Mouse (Mus musculus) cerebellum, postnatal 4 days (tissue): ENCODE data around the gene Dip2b.

Experiments
- DNase-seq, 2 experiments: peaks; one replicate each; pipeline ENCODE4 v3.0.0; 2022; ENCODE audit warnings: low spot score in 2 of 2, mixed read lengths in 1 of 2

Dip2b gene

GRCm38 (mm10) chr15:100050940-100051339 lies 12.5 kb downstream of the Dip2b start:
- no peak for DNase-seq

- no peak for DNase-seq
Measured at GRCm38 (mm10) chr15:100052726-100053125, 14.3 kb downstream of the Dip2b start.

GRCm38 (mm10) chr15:100056397-100056908 lies 18.0 kb downstream of the Dip2b start:
- DNase-seq, result no peak

- no peak for DNase-seq
Measured at GRCm38 (mm10) chr15:100057698-100058097, 19.2 kb downstream of the Dip2b start.

- no peak for DNase-seq
Measured at GRCm38 (mm10) chr15:100058143-100058542, 19.7 kb downstream of the Dip2b start.

GRCm38 (mm10) chr15:100058912-100059311 lies 20.4 kb downstream of the Dip2b start:
- no peak for DNase-seq

GRCm38 (mm10) chr15:100059626-100060311 lies 21.3 kb downstream of the Dip2b start:
- DNase-seq, result no peak

GRCm38 (mm10) chr15:100060513-100061140 lies 22.2 kb downstream of the Dip2b start:
- DNase-seq, result no peak

- DNase-seq, result no peak
Measured at GRCm38 (mm10) chr15:100061377-100061776, 22.9 kb downstream of the Dip2b start.

GRCm38 (mm10) chr15:100063229-100063773 lies 24.8 kb downstream of the Dip2b start:
- no peak for DNase-seq

- no peak for DNase-seq
Measured at GRCm38 (mm10) chr15:100066702-100067101, 28.2 kb downstream of the Dip2b start.

- DNase-seq, result no peak
Measured at GRCm38 (mm10) chr15:100069101-100069500, 30.6 kb downstream of the Dip2b start.

GRCm38 (mm10) chr15:100070021-100070420 lies 31.6 kb downstream of the Dip2b start:
- DNase-seq, result no peak

- DNase-seq, result no peak
Measured at GRCm38 (mm10) chr15:100071819-100072218, 33.4 kb downstream of the Dip2b start.

- DNase-seq, result no peak
Measured at GRCm38 (mm10) chr15:100073696-100074453, 35.4 kb downstream of the Dip2b start.

GRCm38 (mm10) chr15:100074754-100075153 lies 36.3 kb downstream of the Dip2b start:
- no peak for DNase-seq

- DNase-seq, result no peak
Measured at GRCm38 (mm10) chr15:100076362-100076761, 37.9 kb downstream of the Dip2b start.

- DNase-seq, result no peak
Measured at GRCm38 (mm10) chr15:100080833-100081477, 42.5 kb downstream of the Dip2b start.

- no peak for DNase-seq
Measured at GRCm38 (mm10) chr15:100081478-100081998, 43.1 kb downstream of the Dip2b start.

- no peak for DNase-seq
Measured at GRCm38 (mm10) chr15:100082052-100082451, 43.6 kb downstream of the Dip2b start.

- no peak for DNase-seq
Measured at GRCm38 (mm10) chr15:100082733-100083132, 44.3 kb downstream of the Dip2b start.
